Mouse (Mus musculus) MEL (cell line): ENCODE measurements around the gene Pxdn. TPM values are rescaled to one million over a fixed set of nuclear protein-coding genes. Genes with fewer than 3 reads are reported as not detected.

Experiments
- DNase-seq: peaks from one replicate; pipeline ENCODE4 v3.0.0; 2011; ENCODE audit warnings: low read depth, low spot score
- H3K27ac ChIP-seq: 2 replicates; pipeline ENCODE4 v1.5.1; 2012; ENCODE audit warnings: low read depth, mild to moderate bottlenecking, control low read depth, low read length, moderate library complexity; ENCODE audit not compliant: control insufficient read depth
- H3K27me3 ChIP-seq, 2 experiments: fragments of 150-350 bp in 1 of 2; sonication (generic) in 1 of 2; 2 replicates each; pipeline ENCODE4 v1.6.1; 2012; ENCODE audit warnings: low read length in 2 of 2, mild to moderate bottlenecking in 2 of 2, improper control_type of control experiment in 1 of 2, moderate library complexity in 1 of 2; ENCODE audit not compliant: insufficient read depth in 2 of 2, control insufficient read depth in 1 of 2
- H3K36me3 ChIP-seq, 2 experiments: 2 replicates each; pipeline ENCODE4 v1.6.1; 2012 to 2014; ENCODE audit warnings: low read length in 2 of 2, improper control_type of control experiment in 1 of 2, inconsistent platforms in 1 of 2, mild to moderate bottlenecking in 1 of 2; ENCODE audit not compliant: insufficient read depth in 2 of 2, control insufficient read depth in 1 of 2
- H3K4me1 ChIP-seq, 2 experiments: fragments of 150-350 bp in 1 of 2; sonication (generic) in 1 of 2; 2 replicates each; pipeline ENCODE4 v1.6.1; 2012; ENCODE audit warnings: low read length in 2 of 2, improper control_type of control experiment in 1 of 2, mild to moderate bottlenecking in 1 of 2; ENCODE audit not compliant: insufficient read depth in 2 of 2, control insufficient read depth in 1 of 2
- H3K4me3 ChIP-seq, 2 experiments: fragments of 150-350 bp in 1 of 2; sonication (generic) in 1 of 2; 2 replicates each; pipeline ENCODE4 v1.5.1; 2012; ENCODE audit warnings: low read depth in 2 of 2, low read length in 2 of 2, mild to moderate bottlenecking in 2 of 2, moderate library complexity in 2 of 2, control low read depth in 1 of 2, improper control_type of control experiment in 1 of 2; ENCODE audit not compliant: control insufficient read depth in 1 of 2, insufficient read depth in 1 of 2
- H3K79me2 ChIP-seq: 2 replicates; pipeline ENCODE4 v1.6.1; 2012; ENCODE audit warnings: mild to moderate bottlenecking, low read length, moderate library complexity; ENCODE audit not compliant: control insufficient read depth, poor library complexity, insufficient read depth
- H3K9ac ChIP-seq: 2 replicates; pipeline ENCODE4 v1.6.1; 2012; ENCODE audit warnings: low read depth, mild to moderate bottlenecking, control low read depth, low read length, moderate library complexity; ENCODE audit not compliant: control insufficient read depth, poor library complexity, severe bottlenecking
- H3K9me3 ChIP-seq: fragments of 150-350 bp; sonication (generic); replicated peaks from 2 replicates; pipeline ENCODE4 v1.6.1; 2012; ENCODE audit warnings: mild to moderate bottlenecking, low read length, improper control_type of control experiment, moderate library complexity; ENCODE audit not compliant: insufficient read depth
- BHLHE40 ChIP-seq: IDR thresholded peaks from 2 replicates; pipeline ENCODE4 v1.6.1; 2012; ENCODE audit warnings: low read depth, mild to moderate bottlenecking, inconsistent platforms, low read length, improper control_type of control experiment, borderline replicate concordance
- CHD1 ChIP-seq: IDR thresholded peaks from 2 replicates; pipeline ENCODE4 v1.6.1; 2012; ENCODE audit warnings: low read depth, mild to moderate bottlenecking, inconsistent platforms, low read length, improper control_type of control experiment
- CTCF ChIP-seq, 3 experiments: IDR thresholded peaks in 2 of 3; conservative IDR thresholded peaks in 1 of 3; 2 replicates each; pipeline ENCODE4 v1.5.1; 2011 to 2012; ENCODE audit warnings: low read length in 3 of 3, low read depth in 2 of 3, mild to moderate bottlenecking in 2 of 3, improper control_type of control experiment in 1 of 3, inconsistent platforms in 1 of 3, mixed read lengths in 1 of 3, moderate library complexity in 1 of 3; ENCODE audit not compliant: control insufficient read depth in 1 of 3, insufficient read depth in 1 of 3, poor library complexity in 1 of 3, severe bottlenecking in 1 of 3
- E2F4 ChIP-seq: IDR thresholded peaks from 2 replicates; pipeline ENCODE4 v1.6.1; 2011; ENCODE audit warnings: low read depth, low read length, improper control_type of control experiment, borderline replicate concordance
- ELF1 ChIP-seq: IDR thresholded peaks from 2 replicates; pipeline ENCODE4 v1.6.1; 2014; ENCODE audit warnings: low read depth, mild to moderate bottlenecking, inconsistent platforms, low read length, improper control_type of control experiment, moderate library complexity
- GATA1 ChIP-seq: IDR thresholded peaks from 2 replicates; pipeline ENCODE4 v1.6.1; 2011; ENCODE audit warnings: low read depth, low read length, improper control_type of control experiment
- HCFC1 ChIP-seq: IDR thresholded peaks from 2 replicates; pipeline ENCODE4 v1.6.1; 2012; ENCODE audit warnings: low read depth, mild to moderate bottlenecking, inconsistent platforms, low read length, improper control_type of control experiment, moderate library complexity
- JUND ChIP-seq: IDR thresholded peaks from 2 replicates; pipeline ENCODE4 v1.6.1; 2011; ENCODE audit warnings: low read depth, mild to moderate bottlenecking, improper control_type of control experiment, low read length
- MAZ ChIP-seq: IDR thresholded peaks from 2 replicates; pipeline ENCODE4 v1.6.1; 2012; ENCODE audit warnings: low read depth, mild to moderate bottlenecking, inconsistent platforms, low read length, improper control_type of control experiment
- NRF1 ChIP-seq: IDR thresholded peaks from 2 replicates; pipeline ENCODE4 v1.6.1; 2014; ENCODE audit warnings: low read depth, mild to moderate bottlenecking, inconsistent platforms, low read length, improper control_type of control experiment, moderate library complexity; ENCODE audit not compliant: poor library complexity, insufficient read depth, severe bottlenecking
- POLR2A ChIP-seq, 2 experiments: IDR thresholded peaks; 2 replicates each; pipeline ENCODE4 v1.6.1; 2011 to 2012; ENCODE audit warnings: low read length in 2 of 2, mild to moderate bottlenecking in 2 of 2, control low read depth in 1 of 2, improper control_type of control experiment in 1 of 2, low read depth in 1 of 2, moderate library complexity in 1 of 2; ENCODE audit not compliant: control insufficient read depth in 1 of 2, insufficient read depth in 1 of 2, poor library complexity in 1 of 2
- POLR2AphosphoS2 ChIP-seq: IDR thresholded peaks from 2 replicates; pipeline ENCODE4 v1.6.1; 2011; ENCODE audit warnings: low read length, improper control_type of control experiment
- POLR2AphosphoS5 ChIP-seq: IDR thresholded peaks from 2 replicates; pipeline ENCODE4 v1.6.1; 2012; ENCODE audit warnings: low read depth, borderline replicate concordance, mild to moderate bottlenecking, inconsistent platforms, low read length, moderate library complexity, mixed read lengths
- RCOR1 ChIP-seq: IDR thresholded peaks from 2 replicates; pipeline ENCODE4 v1.6.1; 2012; ENCODE audit warnings: low read depth, mild to moderate bottlenecking, inconsistent platforms, low read length, improper control_type of control experiment
- SMC3 ChIP-seq: IDR thresholded peaks from 2 replicates; pipeline ENCODE4 v1.6.1; 2011; ENCODE audit warnings: low read depth, low read length, improper control_type of control experiment
- TCF12 ChIP-seq: IDR thresholded peaks from 2 replicates; pipeline ENCODE4 v1.6.1; 2014; ENCODE audit warnings: low read depth, mild to moderate bottlenecking, inconsistent platforms, low read length, improper control_type of control experiment, moderate library complexity
- UBTF ChIP-seq: IDR thresholded peaks from 2 replicates; pipeline ENCODE4 v1.6.1; 2012; ENCODE audit warnings: low read depth, mild to moderate bottlenecking, inconsistent platforms, low read length, improper control_type of control experiment, moderate library complexity, borderline replicate concordance; ENCODE audit not compliant: insufficient read depth
- USF1 ChIP-seq: IDR thresholded peaks from 2 replicates; pipeline ENCODE4 v1.6.1; 2014; ENCODE audit warnings: low read depth, mild to moderate bottlenecking, inconsistent platforms, low read length, improper control_type of control experiment, moderate library complexity
- USF2 ChIP-seq, 2 experiments: IDR thresholded peaks; 2 replicates each; pipeline ENCODE4 v1.6.1; 2011 to 2012; ENCODE audit warnings: improper control_type of control experiment in 2 of 2, low read length in 2 of 2, borderline replicate concordance in 1 of 2, inconsistent platforms in 1 of 2, low read depth in 1 of 2, mild to moderate bottlenecking in 1 of 2; ENCODE audit not compliant: insufficient read depth in 1 of 2
- ZKSCAN1 ChIP-seq: IDR thresholded peaks from 2 replicates; pipeline ENCODE4 v1.6.1; 2012; ENCODE audit warnings: low read depth, mild to moderate bottlenecking, inconsistent platforms, low read length, improper control_type of control experiment, moderate library complexity
- polyA plus RNA-seq, 2 experiments: library from polyadenylated mRNA; stranded (reverse) in 1 of 2; unstranded in 1 of 2; fragments of >175 nt in 1 of 2; fragments of >200 nt in 1 of 2; gene quantifications; 2 replicates each; pipeline versions ENCODE4 v1.2.1 to v1.2.4; 2012; ENCODE audit warnings: low replicate concordance in 2 of 2, low read depth in 1 of 2; ENCODE audit not compliant: insufficient read length in 2 of 2, insufficient read depth in 1 of 2, missing spikeins in 1 of 2
- total RNA-seq: library from RNA; depleted of rRNA; stranded (reverse); fragments of 300-350 nt; gene quantifications from 2 replicates; pipeline ENCODE4 v1.2.3, GENCODE M21; 2012

Gene Pxdn
- total and polyA plus RNA-seq, 3 experiments: not detected

DNA sequence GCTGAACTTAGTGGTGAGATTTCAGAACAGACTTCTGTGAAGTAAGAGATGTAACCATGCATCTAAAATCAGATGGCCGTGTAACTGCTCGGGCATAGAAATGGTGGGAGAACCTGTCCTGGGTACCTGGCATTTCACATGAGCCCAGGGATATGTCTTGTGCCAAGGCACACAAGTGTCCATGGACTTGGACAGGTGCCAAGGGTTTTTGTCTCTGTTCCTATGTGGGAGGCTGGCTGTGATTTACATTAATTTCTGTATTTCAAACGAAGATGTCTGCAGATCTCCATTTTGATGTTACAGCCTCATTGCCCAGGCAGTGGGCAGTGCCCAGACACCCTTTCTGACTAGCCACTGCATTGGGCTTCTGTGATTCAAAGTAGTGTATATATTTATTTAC lies 79.7 kb downstream of the Pxdn start:
- Histone ChIP-seq H3K27ac (no peak overlapping the region), H3K27me3 (no peaks in the 10 kb centered on the region), H3K4me1 (no peaks in the 10 kb centered on the region), H3K79me2 (no peaks in the 10 kb centered on the region), H3K9me3 (no peaks in the 10 kb centered on the region), H3K9ac (no peak overlapping the region), H3K36me3 (no peaks in the 10 kb centered on the region), H3K4me3 (no peak overlapping the region)
- TF ChIP-seq CTCF (IDR thresholded peaks at IDR 0.05 in 2 of 3, conservative IDR thresholded peaks at IDR 0.05 in 1 of 3; ENCODE audit: control insufficient read depth in 1 of 3, insufficient read depth in 1 of 3, low read depth in 2 of 3, low read length in 3 of 3, poor library complexity in 1 of 3, severe bottlenecking in 1 of 3): no peak
- TF ChIP-seq TCF12: no peak
- TF ChIP-seq CHD1: no peak
- DNase-seq: no peak

GRCm38 (mm10) chr12:30020447-30020846 lies 83.0 kb downstream of the Pxdn start:
- no peaks in the 10 kb centered on the region for H3K4me1 ChIP-seq
- H3K79me2 ChIP-seq: no peaks in the 10 kb centered on the region
- no peaks in the 10 kb centered on the region for H3K27me3 ChIP-seq
- H3K36me3 ChIP-seq: no peaks in the 10 kb centered on the region
- no peak for DNase-seq
- TF ChIP-seq UBTF: no peak
- no peak for TF ChIP-seq ZKSCAN1
- TF ChIP-seq POLR2AphosphoS2: no peak
- no peak for TF ChIP-seq MAZ
- no peak for TF ChIP-seq NRF1
- TF ChIP-seq USF2 (IDR thresholded peaks at IDR 0.05; ENCODE audit: borderline replicate concordance in 1 of 2, insufficient read depth in 1 of 2, low read depth in 1 of 2, low read length in 2 of 2): no peak
- TF ChIP-seq USF1: no peak
- no peak for TF ChIP-seq BHLHE40
- no peak for TF ChIP-seq POLR2AphosphoS5
- no peak for TF ChIP-seq HCFC1
- H3K27ac ChIP-seq: no peak overlapping the region
- H3K4me3 ChIP-seq: no peak overlapping the region
- H3K9ac ChIP-seq: no peak overlapping the region
- no peaks in the 10 kb centered on the region for H3K9me3 ChIP-seq

DNA sequence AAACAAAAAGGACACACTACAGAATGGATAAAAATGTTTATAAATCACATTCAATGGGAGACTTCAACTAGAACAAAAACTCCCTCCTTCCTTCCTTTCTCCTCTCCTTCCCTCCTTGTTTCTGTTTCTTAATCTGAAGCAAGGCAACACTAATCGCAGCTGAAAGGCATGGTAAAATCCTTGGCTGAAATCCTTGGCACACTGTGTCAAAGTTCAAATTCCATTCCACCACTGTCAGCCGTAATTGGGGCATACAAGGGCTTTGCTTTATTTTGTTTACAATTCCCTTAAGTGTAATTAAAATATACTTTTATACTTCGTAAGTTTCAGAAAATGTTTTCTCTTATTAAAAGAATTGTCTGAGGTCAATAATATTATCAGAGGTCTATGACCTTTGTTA lies 86.1 kb downstream of the Pxdn start:
- no peak for DNase-seq
- H3K4me3 ChIP-seq: no peak overlapping the region
- no peak overlapping the region for H3K9ac ChIP-seq
- no peaks in the 10 kb centered on the region for H3K9me3 ChIP-seq
- no peak overlapping the region for H3K27ac ChIP-seq
- no peaks in the 10 kb centered on the region for H3K36me3 ChIP-seq
- no peaks in the 10 kb centered on the region for H3K4me1 ChIP-seq
- H3K27me3 ChIP-seq: no peaks in the 10 kb centered on the region
- no peaks in the 10 kb centered on the region for H3K79me2 ChIP-seq
- TF ChIP-seq RCOR1 (no peak), ZKSCAN1 (no peak), ELF1 (no peak), SMC3 (no peak), E2F4 (no peak), JUND (no peak), BHLHE40 (no peak), UBTF (no peak), POLR2A (IDR thresholded peaks at IDR 0.05; ENCODE audit: control insufficient read depth in 1 of 2, insufficient read depth in 1 of 2, low read depth in 1 of 2, low read length in 2 of 2, poor library complexity in 1 of 2) (no peak), GATA1 (no peak)
